Mouse (Mus musculus) stomach, embryonic 16.5 days (tissue): ENCODE measurements around the gene Pbld2. TPM values are rescaled to one million over a fixed set of nuclear protein-coding genes. Genes with fewer than 3 reads are reported as not detected.

Source experiments
- ATAC-seq: fragments of 200-750 bp; cut with Nextera tagmentation; 2 replicates; pipeline ENCODE4 v1.8.0; 2017; ENCODE audit warnings: moderate number of reproducible peaks, moderate TSS enrichment; ENCODE audit not compliant: insufficient read depth, low FRiP score
- H3K27ac ChIP-seq: fragments of 300-500 bp; sonication (generic); 2 replicates; pipeline ENCODE4 v1.5.1; 2014; ENCODE audit warnings: low read length
- H3K27me3 ChIP-seq: fragments of 300-500 bp; sonication (generic); 2 replicates; pipeline ENCODE4 v1.6.1; 2014; ENCODE audit warnings: low read length, control low read depth, mixed read lengths; ENCODE audit not compliant: control insufficient read depth, insufficient read depth
- H3K36me3 ChIP-seq: fragments of 300-500 bp; sonication (generic); 2 replicates; pipeline ENCODE4 v1.6.1; 2014; ENCODE audit warnings: low read length; ENCODE audit not compliant: control insufficient read depth, insufficient read depth
- H3K4me1 ChIP-seq: fragments of 300-500 bp; sonication (generic); 2 replicates; pipeline ENCODE4 v1.6.1; 2014; ENCODE audit warnings: low read length, control low read depth, mixed read lengths; ENCODE audit not compliant: control insufficient read depth, insufficient read depth
- H3K4me2 ChIP-seq: fragments of 300-500 bp; sonication (generic); 2 replicates; pipeline ENCODE4 v1.6.1; 2014; ENCODE audit warnings: low read depth, low read length, mixed read lengths
- H3K4me3 ChIP-seq: fragments of 300-500 bp; sonication (generic); replicated peaks from 2 replicates; pipeline ENCODE4 v1.5.1; 2014; ENCODE audit warnings: mild to moderate bottlenecking, low read length
- H3K9ac ChIP-seq: fragments of 300-500 bp; sonication (generic); 2 replicates; pipeline ENCODE4 v1.6.1; 2014; ENCODE audit warnings: low read length
- H3K9me3 ChIP-seq: fragments of 300-500 bp; sonication (generic); replicated peaks from 2 replicates; pipeline ENCODE4 v1.6.1; 2016; ENCODE audit warnings: low read length, control low read depth; ENCODE audit not compliant: control insufficient read depth
- WGBS: fragments of 180-500 bp; shearing (Covaris S2); extraction: QIAGEN DNeasy Blood & Tissue Kit; methylation state at CpG from one replicate; pipeline ENCODE4 v1.1.7; 2014; 5-methylcytosine and 5-hydroxymethylcytosine counted together
- polyA plus RNA-seq: library from polyadenylated mRNA; unstranded; fragments of >200 nt; fragmentation: Nextera tagmentation; extraction: Ambion mirVana; gene quantifications from 2 replicates; pipeline ENCODE4 v1.2.1, GENCODE M21; 2015

Pbld2 gene
- polyA plus RNA-seq: 5.2 and 5.9 TPM in 2 replicates

DNA sequence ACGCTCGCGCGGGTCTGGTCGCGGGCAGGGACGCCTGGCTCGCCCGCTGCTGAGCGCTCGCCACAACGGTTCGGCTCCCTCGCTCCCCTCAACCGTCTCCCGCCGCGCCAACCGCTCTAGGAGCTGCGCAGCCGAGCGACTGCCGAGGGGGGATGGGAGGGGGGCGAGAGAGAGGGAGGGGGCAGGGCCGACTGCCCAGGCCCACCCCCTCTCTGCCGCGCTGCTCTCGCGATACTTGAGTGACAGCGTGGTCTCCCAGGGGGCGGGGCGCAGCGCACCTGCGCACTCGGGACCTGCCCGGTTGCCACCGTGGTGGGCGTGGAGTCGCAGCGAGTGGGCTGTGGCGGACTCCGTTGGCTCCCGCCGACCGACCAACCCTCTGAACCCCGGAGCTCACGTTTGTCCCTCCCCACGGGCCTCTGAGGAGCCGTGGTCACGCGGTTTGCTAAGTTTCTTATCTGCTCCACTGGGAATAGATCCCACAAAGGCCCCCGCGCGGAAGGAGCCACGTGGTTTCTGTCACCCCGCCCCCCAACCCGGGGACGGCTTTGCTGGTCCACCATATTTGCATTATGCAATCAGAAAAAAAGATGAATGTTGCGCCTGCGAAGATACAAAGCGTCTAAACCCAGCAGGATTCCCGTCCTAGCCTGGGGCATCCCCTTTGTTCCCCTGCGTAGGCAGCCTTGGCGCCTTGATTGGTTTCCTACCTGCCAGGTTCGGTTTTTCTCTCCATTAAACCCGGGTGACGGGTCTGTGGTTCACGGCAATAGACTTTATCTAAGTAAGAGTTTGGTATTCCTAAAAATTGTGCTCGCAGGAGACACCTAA lies at the start of gene Pbld2, which contains the start of gene Hnrnph3:
Pbld2 (plus strand) TSS at position 567 of the 831 bp plus-strand sequence.
Hnrnph3 (minus strand) TSS at position 469 of the 831 bp plus-strand sequence.
- Histone ChIP-seq H3K9ac (peak within 1 kb of the TSS; percentile 99), H3K4me2 (peak within 1 kb of the TSS; percentile 76), H3K4me1 (peaks cover 20% of the 10 kb centered on the region), H3K27me3 (no peaks in the 10 kb centered on the region), H3K4me3 (peak within 1 kb of the TSS; percentile 96), H3K9me3 (no peaks in the 10 kb centered on the region), H3K27ac (peak within 1 kb of the TSS; percentile 100), H3K36me3 (no peaks in the 10 kb centered on the region)
- under 1% methylated on average over 63 of the region's 69 CpGs for WGBS
- peak; percentile 94 for ATAC-seq

DNA sequence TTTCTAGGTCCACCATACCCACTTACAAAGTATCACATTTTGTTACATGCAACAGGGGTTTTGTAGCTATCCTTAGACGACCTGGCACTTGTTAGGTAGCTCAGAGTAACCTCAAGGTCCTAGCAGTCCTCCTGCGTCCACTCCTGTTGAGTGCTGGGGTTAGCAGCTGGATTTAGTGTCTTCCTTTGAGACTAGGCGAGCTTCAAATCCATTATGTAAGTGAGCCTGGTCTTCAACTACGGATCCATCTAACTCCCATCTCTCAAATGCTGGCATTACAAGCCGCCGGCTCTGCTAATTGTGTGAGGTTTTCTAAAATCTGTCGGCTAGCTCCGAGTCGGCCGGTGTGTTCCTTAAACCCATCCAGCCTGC lies 44.5 kb upstream of the Pbld2 start:
- no peak for ATAC-seq
- 8% methylated on average over 10 of the region's 10 CpGs for WGBS
- Histone ChIP-seq H3K4me3 (peak overlapping the region; percentile 95), H3K4me1 (peaks cover 3% of the 10 kb centered on the region; the same call in 1 of the 2 replicates), H3K9me3 (no peaks in the 10 kb centered on the region), H3K4me2 (peak overlapping the region; percentile 65), H3K9ac (peak overlapping the region; percentile 92), H3K27me3 (no peaks in the 10 kb centered on the region), H3K36me3 (no peaks in the 10 kb centered on the region), H3K27ac (no peak overlapping the region)

DNA sequence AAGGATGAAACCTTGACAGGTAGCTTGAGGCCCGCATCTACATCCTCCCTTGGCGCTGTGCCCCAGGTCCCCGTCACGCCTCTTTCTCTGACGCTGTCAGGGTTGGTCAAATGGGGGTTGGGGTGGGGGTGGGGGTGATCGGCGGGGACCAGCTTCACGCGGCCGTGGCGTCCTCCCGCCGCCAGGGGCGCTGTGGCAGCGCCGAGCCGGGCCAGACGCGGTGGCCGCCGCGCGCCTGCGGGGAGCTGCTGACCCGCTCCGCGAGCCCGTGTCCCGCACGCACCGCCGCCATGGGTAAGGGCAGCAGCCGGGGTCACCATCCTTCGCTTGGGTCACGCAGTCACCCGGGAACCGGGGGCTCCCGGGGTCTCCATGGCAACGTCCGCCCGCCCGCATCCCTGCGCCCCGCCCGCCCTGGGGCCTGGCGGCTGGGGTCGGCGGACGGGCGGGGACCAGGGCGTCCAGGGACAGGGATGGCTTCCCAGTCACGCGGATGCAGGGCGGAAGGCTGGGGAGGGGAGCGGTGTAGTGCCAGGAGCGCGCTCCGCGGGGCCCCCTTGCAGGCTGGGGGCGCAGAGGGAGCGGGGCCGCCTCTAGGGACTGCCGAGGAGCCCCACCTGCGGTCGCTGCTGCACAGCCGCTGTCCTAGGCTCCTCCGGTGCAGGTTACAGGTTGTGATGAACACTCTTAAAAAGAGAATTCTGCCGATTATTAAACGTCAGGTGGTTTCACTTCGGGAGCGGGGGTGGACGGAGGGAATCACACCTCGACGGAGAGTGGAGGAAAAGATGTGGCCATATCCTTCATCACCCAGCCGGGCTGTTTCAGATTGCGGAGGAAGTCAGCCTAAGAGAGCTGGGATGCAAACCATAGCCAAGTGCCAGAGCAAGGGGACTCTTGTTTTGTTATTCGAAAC lies 43.8 kb upstream of the Pbld2 start, which contains the start of gene Rufy2:
Rufy2 (plus strand) TSS at position 185 of the 916 bp plus-strand sequence.
- Histone ChIP-seq H3K4me2 (peak within 1 kb of the TSS; percentile 65), H3K27ac (peak within 1 kb of the TSS; percentile 49; the same call in 1 of the 2 replicates), H3K4me3 (peak within 1 kb of the TSS; percentile 95), H3K9me3 (no peaks in the 10 kb centered on the region), H3K36me3 (no peaks in the 10 kb centered on the region), H3K27me3 (no peaks in the 10 kb centered on the region), H3K4me1 (peaks cover 3% of the 10 kb centered on the region; the same call in 1 of the 2 replicates), H3K9ac (peak within 1 kb of the TSS; percentile 92)
- under 1% methylated on average over 77 of the region's 77 CpGs for WGBS
- ATAC-seq: peak; percentile 91

DNA sequence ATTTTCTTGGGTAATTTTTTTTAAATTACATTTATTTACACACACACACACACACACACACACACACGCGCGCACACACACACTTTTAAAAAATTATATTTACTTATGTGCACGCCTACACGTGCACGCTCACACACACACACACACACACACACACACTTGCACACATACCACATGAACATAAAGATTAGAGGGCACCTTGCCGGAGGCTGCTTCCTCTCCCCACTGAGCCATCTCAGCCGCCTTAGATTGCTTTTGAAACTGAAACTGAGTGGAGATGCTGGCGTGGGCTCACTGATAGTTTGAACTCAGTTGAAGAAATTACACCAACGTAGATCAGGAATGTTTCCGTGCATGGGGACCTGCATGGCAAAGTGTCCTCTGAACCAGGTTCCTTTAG lies 40.0 kb upstream of the Pbld2 start:
- Histone ChIP-seq H3K27ac (no peak overlapping the region), H3K4me3 (no peak overlapping the region), H3K4me2 (no peak overlapping the region), H3K36me3 (no peaks in the 10 kb centered on the region), H3K4me1 (peaks cover 3% of the 10 kb centered on the region; the same call in 1 of the 2 replicates), H3K9me3 (no peaks in the 10 kb centered on the region), H3K9ac (no peak overlapping the region), H3K27me3 (no peaks in the 10 kb centered on the region)
- ATAC-seq: no peak
- 88% methylated on average over 11 of the region's 11 CpGs for WGBS

DNA sequence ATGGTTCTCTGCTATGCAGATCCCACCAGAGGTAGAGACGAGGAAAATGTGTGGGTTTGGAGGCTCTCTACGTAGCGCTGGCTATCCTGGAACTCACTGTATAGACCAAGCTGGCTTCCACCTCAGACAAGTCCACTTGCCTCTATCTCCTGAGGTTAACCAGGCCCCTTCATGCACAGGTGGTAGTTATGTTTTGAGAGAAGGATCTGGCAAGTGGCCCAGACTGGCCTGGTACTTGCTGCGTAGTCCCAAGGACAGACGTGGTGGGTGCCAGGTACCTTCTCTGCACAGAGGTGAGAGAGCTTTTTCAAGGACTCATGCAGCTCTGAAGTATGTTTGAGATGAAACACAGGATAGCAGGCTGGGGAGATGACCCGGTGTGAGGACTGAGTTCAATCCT lies 39.6 kb upstream of the Pbld2 start:
- H3K36me3 ChIP-seq: no peaks in the 10 kb centered on the region
- WGBS: 91% methylated on average over 6 of the region's 6 CpGs
- no peaks in the 10 kb centered on the region for H3K9me3 ChIP-seq
- no peak for ATAC-seq
- no peak overlapping the region for H3K4me2 ChIP-seq
- no peak overlapping the region for H3K9ac ChIP-seq
- H3K4me3 ChIP-seq: no peak overlapping the region
- peaks cover 3% of the 10 kb centered on the region; the same call in 1 of the 2 replicates for H3K4me1 ChIP-seq
- no peaks in the 10 kb centered on the region for H3K27me3 ChIP-seq
- no peak overlapping the region for H3K27ac ChIP-seq

DNA sequence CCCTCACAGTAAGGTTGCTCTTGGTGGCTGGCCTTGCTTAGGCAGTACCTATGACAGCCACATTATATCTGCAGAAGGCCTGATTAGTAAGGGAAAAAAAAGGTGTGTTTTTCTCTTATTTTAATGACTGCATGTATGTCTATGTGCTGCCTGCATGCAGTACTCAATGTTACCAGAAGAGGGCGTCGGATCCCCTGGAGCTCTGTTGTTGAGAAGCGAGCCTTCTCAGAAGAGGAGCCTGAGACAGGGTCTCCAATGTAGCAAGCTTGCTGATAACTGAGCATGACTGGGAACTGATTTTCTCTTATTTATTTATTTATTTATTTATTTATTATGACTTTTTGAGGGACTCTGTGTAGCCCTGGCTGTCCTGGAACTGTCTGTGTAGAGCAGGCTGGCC lies 36.8 kb upstream of the Pbld2 start:
- Histone ChIP-seq H3K4me3 (no peak overlapping the region), H3K4me2 (no peak overlapping the region), H3K36me3 (0 out of 2 replicates have a peak, but pooled peaks cover 2% of the 10 kb centered on the region), H3K9ac (no peak overlapping the region), H3K27me3 (no peaks in the 10 kb centered on the region), H3K9me3 (no peaks in the 10 kb centered on the region), H3K27ac (no peak overlapping the region), H3K4me1 (no peaks in the 10 kb centered on the region)
- ATAC-seq: no peak
- 39% methylated on average over 3 of the region's 3 CpGs for WGBS

DNA sequence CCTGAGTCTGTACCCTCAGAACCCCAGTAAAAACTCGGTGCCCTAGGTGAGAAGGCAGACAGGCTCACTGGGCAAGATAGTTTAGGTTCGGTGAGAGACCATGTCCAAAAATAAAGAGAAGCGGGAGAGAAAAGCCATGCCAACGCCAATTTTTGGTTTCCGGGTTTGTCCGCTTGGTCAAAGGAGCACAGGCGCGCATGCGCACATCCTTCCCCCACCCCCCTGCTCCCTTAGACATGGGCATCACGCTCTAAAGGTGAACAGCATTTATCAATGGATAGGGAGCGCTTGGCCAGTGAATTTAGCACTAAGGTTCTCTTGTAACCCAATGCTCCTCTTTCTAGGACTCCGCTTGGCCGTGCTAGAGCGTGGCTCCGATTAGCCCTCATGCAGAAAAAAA lies 33.5 kb upstream of the Pbld2 start:
- Histone ChIP-seq H3K9ac (no peak overlapping the region), H3K4me1 (no peaks in the 10 kb centered on the region), H3K27ac (no peak overlapping the region), H3K36me3 (0 out of 2 replicates have a peak, but pooled peaks cover 9% of the 10 kb centered on the region), H3K4me2 (no peak overlapping the region), H3K9me3 (no peaks in the 10 kb centered on the region), H3K4me3 (no peak overlapping the region), H3K27me3 (no peaks in the 10 kb centered on the region)
- 94% methylated on average over 15 of the region's 15 CpGs for WGBS
- ATAC-seq: no peak

DNA sequence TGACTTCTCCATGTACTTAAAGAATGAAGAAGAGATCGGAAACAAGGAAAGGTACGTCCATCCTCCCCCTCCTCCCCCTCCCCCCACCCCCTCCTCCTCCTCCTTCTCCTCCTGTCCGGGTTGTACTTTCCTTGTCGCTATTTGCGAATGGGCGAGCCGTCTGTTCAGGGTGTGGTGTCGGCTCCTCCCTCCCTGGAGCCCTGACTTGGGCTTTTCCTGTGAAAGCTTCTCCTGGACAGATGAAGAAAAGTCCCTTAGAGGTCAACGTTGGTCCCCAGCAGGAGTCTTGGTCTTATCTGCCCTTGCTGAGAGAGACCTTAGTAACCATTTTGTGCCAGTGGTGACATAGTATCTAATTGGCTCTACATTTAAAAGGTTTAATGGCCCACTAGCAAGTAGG lies 30.1 kb upstream of the Pbld2 start:
- H3K4me2 ChIP-seq: no peak overlapping the region
- H3K27ac ChIP-seq: no peak overlapping the region
- no peak for ATAC-seq
- H3K4me3 ChIP-seq: no peak overlapping the region
- H3K27me3 ChIP-seq: no peaks in the 10 kb centered on the region
- 66% methylated on average over 8 of the region's 9 CpGs for WGBS
- H3K36me3 ChIP-seq: peaks cover 13% of the 10 kb centered on the region; the same call in 1 of the 2 replicates
- no peaks in the 10 kb centered on the region for H3K9me3 ChIP-seq
- H3K9ac ChIP-seq: no peak overlapping the region
- no peaks in the 10 kb centered on the region for H3K4me1 ChIP-seq
